Mouse (Mus musculus): ENCODE measurements around the gene Mogs. TPM values are rescaled to one million over a fixed set of nuclear protein-coding genes. Genes with fewer than 3 reads are reported as not detected.

The Mogs gene
- polyA plus RNA-seq, 1 experiment from 2014 or later = 34.9 TPM

MicroRNA genes within 50 kb of the gene (microRNA counts, 519-probe panel; counts per million panel counts)
- 971 counts per million, percentile 37 among the panel's probes with 10 or more counts for microRNA mmu-miR-3470a+mmu-miR-3470b

Small RNAs within 50 kb of the gene (microRNA-seq; reads per million reads assigned to microRNA genes)
- gene Mir3470a = not detected

Other genes with a start within 250 kb of the Mogs start
- 1.1 and 1.6 TPM in 2 replicates for gene Sema4f, start 175.7 kb upstream of the Mogs start, polyA plus RNA-seq (2015; fragmentation: Nextera tagmentation; extraction: Ambion mirVana)
- 0.29 and 0.69 TPM in 2 replicates for gene M1ap, start 168.6 kb upstream of the Mogs start, polyA plus RNA-seq (2015; fragmentation: Nextera tagmentation; extraction: Ambion mirVana)
- 14.5 and 14.8 TPM in 2 replicates for gene Dok1, start 82.0 kb upstream of the Mogs start, polyA plus RNA-seq (2015; fragmentation: Nextera tagmentation; extraction: Ambion mirVana)
- gene Loxl3, start 81.3 kb upstream of the Mogs start, polyA plus RNA-seq (2015; fragmentation: Nextera tagmentation; extraction: Ambion mirVana) = 24.4 and 26.1 TPM in 2 replicates
- 244 and 260 TPM in 2 replicates for gene Aup1, start 61.0 kb upstream of the Mogs start, polyA plus RNA-seq (2015; fragmentation: Nextera tagmentation; extraction: Ambion mirVana)
- gene Htra2, start 60.2 kb upstream of the Mogs start, polyA plus RNA-seq (2015; fragmentation: Nextera tagmentation; extraction: Ambion mirVana) = 91.9 and 94.3 TPM in 2 replicates
- 5.0 and 5.2 TPM in 2 replicates for gene Dqx1, start 57.7 kb upstream of the Mogs start, polyA plus RNA-seq (2015; fragmentation: Nextera tagmentation; extraction: Ambion mirVana)
- 0.49 and 0.73 TPM in 2 replicates for gene Tlx2, start 45.2 kb upstream of the Mogs start, polyA plus RNA-seq (2015; fragmentation: Nextera tagmentation; extraction: Ambion mirVana)
- 43.1 and 44.5 TPM in 2 replicates for gene Pcgf1, start 37.6 kb upstream of the Mogs start, polyA plus RNA-seq (2015; fragmentation: Nextera tagmentation; extraction: Ambion mirVana)
- 8.6 TPM in 2 replicates for gene Lbx2, start 29.1 kb upstream of the Mogs start, polyA plus RNA-seq (2015; fragmentation: Nextera tagmentation; extraction: Ambion mirVana)
- gene Ccdc142, start 13.9 kb upstream of the Mogs start, polyA plus RNA-seq (2015; fragmentation: Nextera tagmentation; extraction: Ambion mirVana) = 3.5 and 3.9 TPM in 2 replicates
- gene Gm42688, start 13.9 kb upstream of the Mogs start, polyA plus RNA-seq (2015; fragmentation: Nextera tagmentation; extraction: Ambion mirVana) = 2.8 and 3.3 TPM in 2 replicates
- gene Mrpl53, start 6.5 kb upstream of the Mogs start, polyA plus RNA-seq (2015; fragmentation: Nextera tagmentation; extraction: Ambion mirVana) = 131 and 143 TPM in 2 replicates
- gene Wbp1, start 6.1 kb downstream of the Mogs start, polyA plus RNA-seq (2015; fragmentation: Nextera tagmentation; extraction: Ambion mirVana) = 159 and 160 TPM in 2 replicates
- 14.2 TPM in 2 replicates for gene Ino80b, start 9.9 kb downstream of the Mogs start, polyA plus RNA-seq (2015; fragmentation: Nextera tagmentation; extraction: Ambion mirVana)
- 43.0 and 43.9 TPM in 2 replicates for gene Rtkn, start 20.0 kb downstream of the Mogs start, polyA plus RNA-seq (2015; fragmentation: Nextera tagmentation; extraction: Ambion mirVana)
- 7.7 and 8.0 TPM in 2 replicates for gene Wdr54, start 40.9 kb downstream of the Mogs start, polyA plus RNA-seq (2015; fragmentation: Nextera tagmentation; extraction: Ambion mirVana)
- 2.6 and 2.8 TPM in 2 replicates for gene 1700003E16Rik, start 40.9 kb downstream of the Mogs start, polyA plus RNA-seq (2015; fragmentation: Nextera tagmentation; extraction: Ambion mirVana)
- 97.7 and 101 TPM in 2 replicates for gene Dctn1, start 50.4 kb downstream of the Mogs start, polyA plus RNA-seq (2015; fragmentation: Nextera tagmentation; extraction: Ambion mirVana)
- gene Slc4a5, start 104.3 kb downstream of the Mogs start, polyA plus RNA-seq (2015; fragmentation: Nextera tagmentation; extraction: Ambion mirVana) = 0.72 and 0.91 TPM in 2 replicates
- gene Mthfd2, start 210.4 kb downstream of the Mogs start, polyA plus RNA-seq (2015; fragmentation: Nextera tagmentation; extraction: Ambion mirVana) = 38.5 and 40.5 TPM in 2 replicates
- gene Mob1a, start 210.5 kb downstream of the Mogs start, polyA plus RNA-seq (2015; fragmentation: Nextera tagmentation; extraction: Ambion mirVana) = 70.0 and 73.8 TPM in 2 replicates
- 136 and 142 TPM in 2 replicates for gene Bola3, start 233.7 kb downstream of the Mogs start, polyA plus RNA-seq (2015; fragmentation: Nextera tagmentation; extraction: Ambion mirVana)